ENCODE assay signal across 22 mouse cellular contexts in genomic region chr15:40129496-40129895, GRCm38 (mm10). TPM values are rescaled to one million over a fixed set of nuclear protein-coding genes. Genes with fewer than 3 reads are reported as not detected.
"Had no signal": no experiment of that assay in that cellular context is flagged by ENCODE, and none has a peak within 500 bp of the region (broad histone marks: within the 10 kb centered on the region; RNA-seq: fewer than 3 reads in every experiment).

No protein-coding gene starts in this region.

- H3K36me3 ChIP-seq: limb, embryonic 12.5 days; liver, embryonic 13.5 days; lung, embryonic 15.5 days; midbrain, embryonic 15.5 days had no signal

- H3K9ac ChIP-seq: limb, embryonic 12.5 days; liver, embryonic 13.5 days; liver, postnatal 0 days; lung, embryonic 15.5 days; midbrain, embryonic 15.5 days had no signal

- H3K27me3 ChIP-seq: liver, embryonic 13.5 days; lung, embryonic 15.5 days; megakaryocyte, embryonic 14.5 days; midbrain, embryonic 15.5 days had no signal

- H3K27ac ChIP-seq: kidney, postnatal 0 days; layer of hippocampus, adult 2 months; limb, embryonic 12.5 days; liver, embryonic 13.5 days; lung, embryonic 15.5 days; macrophage; midbrain, embryonic 15.5 days had no signal

- H3K4me3 ChIP-seq: layer of hippocampus, adult 2 months; limb, embryonic 12.5 days; liver, embryonic 13.5 days; lung, embryonic 15.5 days; megakaryocyte, embryonic 14.5 days; midbrain, embryonic 15.5 days had no signal

- DNase-seq: kidney, adult 18-20 months; kidney, postnatal 4 days; liver; liver, embryonic 13.5 days; liver, postnatal 0 days; lung, postnatal 14 days; right cerebral cortex, adult 18-20 months; right cerebral cortex, postnatal 25 days; thymus, postnatal 36 days had no signal

- H3K4me2 ChIP-seq: limb, embryonic 12.5 days; liver, embryonic 13.5 days; lung, embryonic 15.5 days; midbrain, embryonic 11.5 days; midbrain, embryonic 15.5 days had no signal

- H3K4me1 ChIP-seq: limb, embryonic 12.5 days; liver, embryonic 13.5 days; lung, embryonic 15.5 days; midbrain, embryonic 15.5 days had no signal

- H3K9me3 ChIP-seq: limb, embryonic 12.5 days; liver, embryonic 13.5 days; lung, embryonic 15.5 days; megakaryocyte, embryonic 14.5 days; midbrain, embryonic 15.5 days had no signal

- ATAC-seq: liver, postnatal 0 days had no signal

RNA-seq across cellular contexts. Expression of gene 9330182O14Rik, which starts 4.7 kb away (rescaled TPM):
- total RNA-seq: layer of hippocampus, adult 2 months; layer of hippocampus, postnatal 10 days; left cerebral cortex, postnatal 36 days; monocyte, adult 5-6 weeks had no signal
- polyA plus RNA-seq: kidney, postnatal 0 days; limb, embryonic 12.5 days; liver, embryonic 13.5 days; liver, postnatal 0 days; lung, embryonic 15.5 days; midbrain, embryonic 11.5 days; midbrain, embryonic 15.5 days; small intestine, adult 2 months; stomach, embryonic 16.5 days had no signal
